ENCODE assay signal across 24 mouse cellular contexts in genomic region chr6:23314291-23314690, GRCm38 (mm10).
A peak's percentile ranks its signal among the peaks of the same experiment; 100 is the strongest.
DNase-seq lines count a peak whose midpoint lies in the region; ATAC-seq and TF ChIP-seq lines count a peak whose summit lies in the region.
"Had no signal": no experiment of that assay in that cellular context is flagged by ENCODE, and none has a peak within 500 bp of the region (broad histone marks: within the 10 kb centered on the region; RNA-seq: fewer than 3 reads in every experiment).

No protein-coding gene starts in this region.

- H3K4me1 ChIP-seq in embryonic facial prominence, embryonic 11.5 days (ENCODE audit: control insufficient read depth, insufficient read depth, low read length) = no peaks in the 10 kb centered on the region
- no peaks in the 10 kb centered on the region for H3K4me1 ChIP-seq in embryonic facial prominence, embryonic 10.5 days
- H3K4me1 ChIP-seq in forebrain, embryonic 13.5 days = peaks cover 19% of the 10 kb centered on the region
- H3K4me1 ChIP-seq: embryonic facial prominence, embryonic 15.5 days; heart, embryonic 10.5 days; hindbrain, embryonic 12.5 days had no signal

- H3K9ac ChIP-seq in embryonic facial prominence, embryonic 11.5 days (replicated peaks; ENCODE audit: low read length) = no peak overlapping the region
- H3K9ac ChIP-seq in forebrain, embryonic 13.5 days = no peak overlapping the region
- H3K9ac ChIP-seq: embryonic facial prominence, embryonic 15.5 days; hindbrain, embryonic 12.5 days had no signal

- no peaks in the 10 kb centered on the region for H3K36me3 ChIP-seq in embryonic facial prominence, embryonic 11.5 days (replicated peaks; ENCODE audit: control insufficient read depth, insufficient read depth, low read depth, low read length)
- no peaks in the 10 kb centered on the region for H3K36me3 ChIP-seq in embryonic facial prominence, embryonic 10.5 days (replicated peaks)
- no peaks in the 10 kb centered on the region for H3K36me3 ChIP-seq in forebrain, embryonic 13.5 days (ENCODE audit: poor library complexity, severe bottlenecking)
- H3K36me3 ChIP-seq: embryonic facial prominence, embryonic 15.5 days; heart, embryonic 10.5 days; hindbrain, embryonic 12.5 days had no signal

- no peak overlapping the region for H3K4me3 ChIP-seq in embryonic facial prominence, embryonic 11.5 days (ENCODE audit: low read depth, low read length)
- H3K4me3 ChIP-seq in embryonic facial prominence, embryonic 10.5 days = no peak overlapping the region
- no peak overlapping the region for H3K4me3 ChIP-seq in forebrain, embryonic 13.5 days
- H3K4me3 ChIP-seq: embryonic facial prominence, embryonic 15.5 days; erythroblast, embryonic 14.5 days; gastrocnemius, adult 2 months; heart, embryonic 10.5 days; hindbrain, embryonic 12.5 days had no signal

- TF ChIP-seq CTCF in brain, embryonic 14.5 days (IDR thresholded peaks at IDR 0.05; ENCODE audit: borderline replicate concordance, extremely low read depth, insufficient read depth, insufficient read length) = no peak

- no peaks in the 10 kb centered on the region for H3K9me3 ChIP-seq in embryonic facial prominence, embryonic 11.5 days (replicated peaks; ENCODE audit: control insufficient read depth, low read length)
- H3K9me3 ChIP-seq in embryonic facial prominence, embryonic 10.5 days = no peaks in the 10 kb centered on the region
- H3K9me3 ChIP-seq in forebrain, embryonic 13.5 days (replicated peaks) = no peaks in the 10 kb centered on the region
- H3K9me3 ChIP-seq: embryonic facial prominence, embryonic 15.5 days; heart, embryonic 10.5 days; hindbrain, embryonic 12.5 days had no signal

- no peaks in the 10 kb centered on the region for H3K27me3 ChIP-seq in embryonic facial prominence, embryonic 11.5 days (ENCODE audit: control insufficient read depth, insufficient read depth, low read length)
- H3K27me3 ChIP-seq in embryonic facial prominence, embryonic 10.5 days (replicated peaks; ENCODE audit: low read depth, poor library complexity, severe bottlenecking) = no peaks in the 10 kb centered on the region
- peaks cover 10% of the 10 kb centered on the region; the same call in 1 of the 2 replicates for H3K27me3 ChIP-seq in forebrain, embryonic 13.5 days
- H3K27me3 ChIP-seq: CH12.LX; embryonic facial prominence, embryonic 15.5 days; hindbrain, embryonic 12.5 days had no signal

- intact Hi-C loops in gastrocnemius, postnatal 14 days (cut with DNase I; ENCODE audit: low total_unique reads) = no loop called here

- peak; percentile 29 for DNase-seq in embryonic facial prominence, embryonic 11.5 days (ENCODE audit: low spot score)
- DNase-seq in embryonic facial prominence, embryonic 10.5 days (ENCODE audit: low spot score) = no peak
- DNase-seq in brain, embryonic 14.5 days (ENCODE audit: low read depth) = peak; percentile 74
- DNase-seq in heart, adult 18-20 months = no peak
- no peak for DNase-seq in gastrocnemius, postnatal 14 days
- DNase-seq: adrenal gland, adult 8-10 months; cerebellum, adult 11-12 months; cerebellum, adult 9-10 months; cerebellum, postnatal 36 days; gastrocnemius, adult 2 months; gastrocnemius, postnatal 36 days; heart, adult 11 months; heart, postnatal 10 days; heart, postnatal 4 days; kidney, adult 8-10 months had no signal

- ATAC-seq in embryonic facial prominence, embryonic 11.5 days (replicated peaks; ENCODE audit: insufficient number of reproducible peaks, low FRiP score, low TSS enrichment, low read depth) = no peak
- ATAC-seq in forebrain, embryonic 13.5 days = peak; percentile 70
- ATAC-seq: hindbrain, embryonic 16.5 days; inflammation-experienced regulatory T-cells, adult 6 months; intestine, postnatal 0 days had no signal

- H3K4me2 ChIP-seq in embryonic facial prominence, embryonic 11.5 days (ENCODE audit: low read depth, low read length) = no peak overlapping the region
- no peak overlapping the region for H3K4me2 ChIP-seq in forebrain, embryonic 13.5 days
- H3K4me2 ChIP-seq: embryonic facial prominence, embryonic 15.5 days; hindbrain, embryonic 12.5 days had no signal

- WGBS in embryonic facial prominence, embryonic 11.5 days = 64% methylated on average over 5 of the region's 5 CpGs
- 61% methylated on average over 5 of the region's 5 CpGs for WGBS in embryonic facial prominence, embryonic 10.5 days
- WGBS in forebrain, embryonic 13.5 days = 3% methylated on average over 5 of the region's 5 CpGs

- TF ChIP-seq POLR2A in brain, embryonic 14.5 days (IDR thresholded peaks at IDR 0.05; ENCODE audit: borderline replicate concordance, extremely low read depth, insufficient read depth, insufficient read length, poor library complexity, severe bottlenecking) = no peak

- no peak overlapping the region for H3K27ac ChIP-seq in embryonic facial prominence, embryonic 11.5 days (replicated peaks; ENCODE audit: low read depth, low read length)
- H3K27ac ChIP-seq in embryonic facial prominence, embryonic 10.5 days (replicated peaks) = no peak overlapping the region
- no peak overlapping the region for H3K27ac ChIP-seq in forebrain, embryonic 13.5 days
- H3K27ac ChIP-seq: embryonic facial prominence, embryonic 15.5 days; gastrocnemius, adult 2 months; heart, embryonic 10.5 days; hindbrain, embryonic 12.5 days had no signal

Comparison
In these comparisons a context has a peak if more than half of its experiments do, and no peak if none do; other contexts are left out.
1. DNase-seq: peak in embryonic facial prominence, embryonic 11.5 days (single experiment) and brain, embryonic 14.5 days (single experiment); none in embryonic facial prominence, embryonic 10.5 days (single experiment), heart, adult 18-20 months (0 of 2) and gastrocnemius, postnatal 14 days (single experiment).